Mouse (Mus musculus): ENCODE measurements at regions not wholly inside any gene's neighbourhood (a gene's known extent, or its start where the extent isn't known, plus 50 kb on each side); places are given as distances from the start of the nearest gene placed in this dataset.
"Not testable (repeated sequence)": the region's sequence is repeated elsewhere in the genome, so short reads cannot be mapped to it uniquely, and the experiment has no call there.

GRCm38 (mm10) chr10:37873925-37874324 lies 735.2 kb upstream of the Marcks start:
- no peak for DNase-seq (ENCODE audit: low read depth)

- DNase-seq (ENCODE audit: low read depth) = no peak
Measured at GRCm38 (mm10) chr10:37861001-37861400, 722.3 kb upstream of the Marcks start.

- DNase-seq (ENCODE audit: low read depth) = no peak
Measured at GRCm38 (mm10) chr10:37849291-37849846, 710.6 kb upstream of the Marcks start.

GRCm38 (mm10) chr10:37842820-37843219 lies 704.1 kb upstream of the Marcks start:
- DNase-seq (ENCODE audit: low read depth) = no peak

- DNase-seq (ENCODE audit: low read depth) = no peak
Measured at GRCm38 (mm10) chr10:37841842-37842241, 703.1 kb upstream of the Marcks start.

DNA sequence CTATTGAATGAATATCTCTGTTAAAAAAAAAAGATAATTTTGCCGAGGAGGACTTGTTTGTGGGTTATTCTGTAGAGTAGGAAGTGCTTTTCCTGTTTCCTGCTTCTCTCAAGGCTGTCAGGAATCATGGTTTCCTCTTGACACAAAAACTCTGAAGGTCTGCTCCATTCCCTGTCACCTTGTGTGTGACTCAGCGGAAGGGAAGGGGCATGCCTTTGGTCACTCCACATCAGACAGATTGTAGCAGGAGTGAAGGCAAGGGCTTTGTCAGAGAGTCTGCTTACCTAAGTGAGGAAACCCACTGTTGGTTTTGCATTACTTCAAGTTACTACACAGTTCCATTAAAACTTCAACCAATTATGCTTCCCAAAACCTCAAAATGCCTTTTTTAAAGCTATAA lies 699.0 kb upstream of the Marcks start:
- DNase-seq (ENCODE audit: low read depth) = no peak

DNA sequence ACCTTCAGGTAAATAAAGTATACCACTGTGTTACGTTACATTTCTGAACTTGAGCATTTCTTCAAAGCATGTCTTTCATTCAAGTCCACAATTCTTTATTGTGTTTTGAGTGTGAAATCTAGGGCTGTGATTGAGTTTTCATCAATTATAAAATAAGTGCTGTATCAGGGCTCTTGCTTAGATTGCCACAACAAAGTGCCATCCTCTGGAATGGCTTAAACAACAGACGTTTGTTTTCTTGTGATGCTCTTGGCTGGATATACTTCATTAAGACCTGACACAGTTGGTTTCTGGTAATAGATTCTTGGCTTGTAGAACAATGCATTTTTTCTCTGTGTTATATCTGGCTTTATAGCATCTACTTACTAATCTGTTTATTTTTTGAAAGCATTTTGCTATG lies 674.3 kb upstream of the Marcks start:
- no peak for DNase-seq (ENCODE audit: low read depth)

- DNase-seq (ENCODE audit: low read depth) = no peak
Measured at GRCm38 (mm10) chr10:37812405-37812851, 673.7 kb upstream of the Marcks start.

DNA sequence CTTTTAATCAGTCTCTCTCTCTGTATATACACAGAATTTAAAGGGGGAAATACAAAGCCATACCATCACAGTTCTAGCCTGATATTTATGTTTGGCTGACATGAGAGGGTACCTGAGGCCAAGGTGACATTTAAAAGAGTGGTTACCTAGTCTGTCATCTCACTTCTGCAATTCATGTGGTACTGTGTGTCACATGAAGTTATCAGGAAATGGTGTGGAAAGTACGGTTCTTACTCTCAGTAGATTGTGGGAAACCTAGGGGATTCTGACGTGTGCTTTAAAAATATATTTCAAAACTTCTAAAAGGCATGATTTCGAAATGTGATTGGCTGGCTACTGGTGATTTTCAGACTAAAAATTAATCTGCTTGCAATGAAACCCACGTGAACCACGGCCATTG lies 673.1 kb upstream of the Marcks start:
- DNase-seq (ENCODE audit: low read depth) = no peak

DNA sequence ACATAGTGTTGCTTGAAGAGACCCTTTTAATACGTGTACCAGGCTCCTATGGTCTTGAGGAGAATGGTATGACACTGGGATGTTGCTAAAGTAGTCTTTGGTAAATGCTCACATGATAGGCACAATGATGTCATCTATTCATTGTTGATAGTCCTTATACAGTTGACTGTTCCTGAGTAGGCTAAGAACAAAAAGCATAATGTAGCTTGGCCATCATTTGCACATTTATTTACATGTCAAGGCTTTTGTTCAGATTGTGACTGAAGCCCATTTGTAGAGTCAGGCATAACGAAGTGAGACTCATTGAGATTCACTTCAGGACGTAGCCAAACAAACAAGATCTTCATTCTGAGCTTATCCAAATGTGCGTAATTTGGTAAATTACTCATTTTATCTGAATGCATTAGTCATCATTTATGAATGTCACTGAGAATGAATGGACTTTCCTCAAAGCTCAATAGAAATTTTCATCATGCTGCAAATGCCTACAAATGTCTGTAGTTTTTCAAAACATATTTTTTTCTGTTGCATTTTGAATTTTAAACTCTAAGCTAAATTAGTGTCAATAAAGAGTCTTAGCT lies 664.6 kb upstream of the Marcks start:
- DNase-seq (ENCODE audit: low read depth) = no peak

GRCm38 (mm10) chr10:37799397-37799796 lies 660.7 kb upstream of the Marcks start:
- no peak for DNase-seq (ENCODE audit: low read depth)

GRCm38 (mm10) chr10:37798285-37798684 lies 659.6 kb upstream of the Marcks start:
- DNase-seq (ENCODE audit: low read depth) = no peak

DNA sequence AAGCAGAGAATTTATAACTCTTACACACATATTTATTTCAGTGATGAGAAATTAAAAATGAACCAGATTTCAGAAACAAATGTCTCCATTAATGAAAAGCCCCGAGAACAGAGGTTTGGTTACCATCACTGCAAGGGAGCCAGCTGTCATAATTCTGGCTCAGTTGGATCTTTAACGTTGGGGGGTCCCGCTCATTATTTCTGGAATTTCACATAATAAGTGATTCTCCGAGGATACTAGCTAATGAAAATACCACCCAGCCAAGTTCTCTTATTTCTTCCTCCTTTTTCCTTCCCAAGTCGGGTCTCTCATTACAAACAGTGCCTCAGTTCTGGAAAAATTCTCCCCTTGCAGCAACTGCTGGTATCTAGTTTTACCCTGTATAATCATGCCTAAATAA lies 659.0 kb upstream of the Marcks start:
- DNase-seq (ENCODE audit: low read depth) = no peak

- no peak for DNase-seq (ENCODE audit: low read depth)
Measured at GRCm38 (mm10) chr10:37792878-37793277, 654.2 kb upstream of the Marcks start.

DNA sequence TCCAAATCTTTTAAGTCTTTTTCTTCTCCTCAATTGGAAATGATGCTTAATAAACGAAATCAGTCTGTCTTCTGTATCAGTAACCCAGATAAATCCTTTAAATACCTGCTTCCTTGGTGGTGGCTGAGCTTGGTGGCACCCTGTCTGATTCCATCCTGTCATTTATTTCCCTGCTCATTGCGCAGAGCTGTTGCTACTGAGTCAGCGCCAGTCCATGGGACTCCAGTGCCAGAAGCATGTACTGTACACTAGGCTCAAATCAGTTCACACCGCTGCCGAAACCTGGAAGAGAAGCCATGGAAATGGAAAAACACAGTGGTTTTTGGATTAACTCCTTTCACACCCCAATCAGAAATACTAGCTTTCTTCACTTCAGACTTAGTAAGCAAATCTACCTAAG lies 649.3 kb upstream of the Marcks start:
- DNase-seq (ENCODE audit: low read depth) = no peak

DNA sequence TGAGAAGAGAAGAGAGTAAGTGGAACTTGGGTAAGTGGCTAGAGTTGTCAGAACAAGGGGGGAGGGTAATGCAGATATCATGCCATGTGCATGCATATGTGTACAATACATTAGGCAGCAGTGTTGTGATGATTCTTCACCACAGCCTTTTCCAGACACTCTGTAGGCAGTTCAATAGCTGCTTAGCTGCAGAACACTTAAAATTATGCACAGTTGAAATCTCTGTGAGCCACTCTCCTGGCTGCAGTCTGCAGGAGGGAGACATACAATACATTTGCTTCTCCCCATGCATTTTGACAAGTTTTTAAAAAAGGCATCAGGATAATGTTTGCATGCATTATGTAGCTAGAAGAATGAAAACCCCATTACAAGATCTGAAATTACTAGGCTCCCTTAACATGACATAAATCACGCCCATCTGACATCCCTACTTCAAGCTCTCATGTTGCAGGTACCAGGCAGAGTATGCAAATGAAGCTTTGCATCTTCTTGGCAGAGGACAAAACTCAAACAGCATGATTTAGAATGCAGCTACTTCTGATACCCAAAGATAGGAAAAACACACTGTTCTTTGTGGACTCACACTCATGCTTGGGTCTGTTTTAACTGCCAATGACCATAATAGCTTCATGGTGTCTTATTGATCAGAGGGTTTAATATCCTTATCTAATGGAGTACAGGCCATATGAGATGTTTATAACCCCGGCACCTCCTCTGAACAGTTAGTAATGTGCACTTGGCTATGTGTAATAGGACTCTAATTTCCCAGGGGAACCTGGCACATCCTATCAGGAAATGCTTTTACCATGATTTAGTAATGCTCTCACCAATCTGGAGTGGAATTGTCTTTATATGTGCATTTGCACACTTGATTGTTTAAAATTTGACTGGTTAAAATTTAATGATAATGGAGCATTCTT lies 640.9 kb upstream of the Marcks start:
- no peak for DNase-seq (ENCODE audit: low read depth)

DNA sequence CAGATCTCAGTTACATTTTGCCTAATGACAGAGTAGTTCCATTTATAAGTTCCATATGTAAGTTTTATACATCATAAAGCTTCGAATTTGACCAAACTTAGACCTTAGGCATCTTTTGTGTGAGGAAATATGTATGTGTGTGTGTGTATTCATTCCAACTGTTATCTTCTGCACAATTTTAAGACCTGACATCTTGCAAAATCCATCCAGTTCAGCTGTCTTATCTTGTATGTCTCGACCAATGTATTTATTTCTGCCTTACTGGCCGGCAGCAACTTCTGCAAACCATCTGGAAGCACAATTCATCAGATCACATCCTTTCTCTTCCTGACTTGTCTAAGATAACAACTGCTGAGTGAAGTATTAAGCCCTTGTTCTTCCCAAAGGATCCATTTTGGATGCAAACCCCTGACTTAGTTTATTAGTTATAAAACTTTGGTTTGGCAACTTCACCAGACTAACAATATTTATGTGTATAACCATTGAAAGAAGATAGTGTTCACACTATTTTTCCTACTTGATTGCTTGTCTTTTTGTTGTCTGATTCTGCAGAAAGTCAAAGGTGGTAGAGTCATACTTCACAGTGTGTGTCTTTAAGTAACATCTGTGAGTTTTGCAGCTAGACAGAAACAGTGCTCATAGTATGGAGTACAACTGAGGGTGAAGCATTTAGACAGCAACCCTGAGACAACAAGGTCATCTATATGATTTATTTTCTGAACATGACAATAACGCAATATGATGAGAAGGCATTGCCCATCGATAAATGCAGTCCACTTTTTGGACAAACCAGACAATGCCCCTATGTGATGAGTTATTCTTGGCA lies 622.0 kb upstream of the Marcks start:
- no peak for DNase-seq (ENCODE audit: low read depth)

DNA sequence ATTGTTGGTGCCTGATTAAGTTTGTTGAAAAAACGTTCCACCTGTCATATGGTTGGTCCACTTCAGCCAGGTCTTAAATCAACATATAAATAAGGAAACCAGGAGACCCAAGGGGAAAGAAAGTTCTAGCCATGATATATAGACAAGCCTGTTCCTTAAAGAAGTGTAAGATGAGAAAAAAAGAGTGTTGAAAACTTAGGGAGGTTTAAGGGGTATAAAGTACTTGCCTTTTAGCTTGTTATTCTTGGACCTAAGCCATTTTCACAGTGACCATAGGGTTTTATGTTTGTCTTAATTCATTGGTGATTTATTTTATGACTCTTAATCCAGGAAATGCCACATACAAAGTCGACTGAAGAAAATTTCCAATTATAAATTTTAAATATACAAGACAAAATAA lies 602.9 kb upstream of the Marcks start:
- DNase-seq (ENCODE audit: low read depth) = no peak

- DNase-seq (ENCODE audit: low read depth) = no peak
Measured at GRCm38 (mm10) chr10:37739024-37739423, 600.3 kb upstream of the Marcks start.

DNA sequence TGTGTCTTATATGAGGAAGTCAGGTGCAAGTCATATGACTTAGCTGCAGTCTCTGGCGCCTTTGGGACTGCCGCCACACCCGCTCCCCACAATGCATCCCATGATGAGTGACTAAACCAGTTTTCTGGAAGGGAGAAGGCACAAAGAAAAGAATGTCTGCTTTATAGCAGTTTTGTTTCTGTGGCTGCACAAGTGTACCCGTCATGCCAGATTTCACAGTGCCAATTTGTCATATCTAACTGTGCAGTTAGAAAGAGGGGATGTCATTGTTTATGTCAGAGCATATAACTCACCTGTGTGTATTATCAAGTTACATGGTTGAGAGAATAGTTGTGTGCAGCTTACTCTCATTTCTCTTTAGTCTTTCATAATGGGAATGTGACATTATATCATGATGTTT lies 586.9 kb upstream of the Marcks start:
- DNase-seq (ENCODE audit: low read depth) = no peak

GRCm38 (mm10) chr10:37724994-37725393 lies 586.3 kb upstream of the Marcks start:
- not testable (repeated sequence) for DNase-seq (ENCODE audit: low read depth)

DNA sequence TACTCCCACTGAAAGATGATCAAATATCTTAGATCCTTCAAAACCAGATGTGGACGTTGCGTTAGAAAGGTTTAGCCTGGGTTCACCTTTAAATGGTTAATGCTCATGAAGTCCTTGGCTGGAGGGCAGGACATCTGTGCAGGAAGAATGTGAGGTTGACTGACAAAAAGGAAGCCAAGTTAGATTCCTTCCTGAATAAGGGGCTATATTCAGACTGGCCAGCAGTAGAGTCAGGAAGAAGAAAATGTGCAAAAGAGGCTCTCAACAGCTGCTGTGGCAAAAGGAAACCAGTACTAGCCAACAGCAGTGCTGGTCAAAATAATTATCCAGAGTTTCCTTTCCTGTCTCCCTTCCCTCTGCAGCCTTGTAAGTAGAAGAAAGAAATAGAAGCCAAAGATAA lies 582.0 kb upstream of the Marcks start:
- no peak for DNase-seq (ENCODE audit: low read depth)

Data from gonadal fat pad, adult 2 months (tissue).